Mouse (Mus musculus): ENCODE measurements around the gene Serpina3a. TPM values are rescaled to one million over a fixed set of nuclear protein-coding genes. Genes with fewer than 3 reads are reported as not detected.
A peak's percentile ranks its signal among the peaks of the same experiment; 100 is the strongest.

The Serpina3a gene
- total RNA-seq, 1 experiment from 2014 or later, result not detected

GRCm38 (mm10) chr12:104131041-104131440 is 18.5 kb downstream of the Serpina3a start:
- ATAC-seq (replicated peaks in 1 of 2; ENCODE audit: insufficient read depth in 1 of 2, low FRiP score in 2 of 2, low TSS enrichment in 1 of 2, low read depth in 1 of 2, poor library complexity in 2 of 2, severe bottlenecking in 2 of 2), result peak; percentile 32 to 33; a peak in 1 of 4 replicates

GRCm38 (mm10) chr12:104138216-104138615 is 25.7 kb downstream of the Serpina3a start:
- no peak for ATAC-seq (replicated peaks in 1 of 2; ENCODE audit: insufficient read depth in 1 of 2, low FRiP score in 2 of 2, low TSS enrichment in 1 of 2, low read depth in 1 of 2, poor library complexity in 2 of 2, severe bottlenecking in 2 of 2)

GRCm38 (mm10) chr12:104140543-104141103 is 28.1 kb downstream of the Serpina3a start:
- no peak for ATAC-seq (replicated peaks in 1 of 2; ENCODE audit: insufficient read depth in 1 of 2, low FRiP score in 2 of 2, low TSS enrichment in 1 of 2, low read depth in 1 of 2, poor library complexity in 2 of 2, severe bottlenecking in 2 of 2)

GRCm38 (mm10) chr12:104141506-104141905 is 29.0 kb downstream of the Serpina3a start:
- ATAC-seq (replicated peaks in 1 of 2; ENCODE audit: insufficient read depth in 1 of 2, low FRiP score in 2 of 2, low TSS enrichment in 1 of 2, low read depth in 1 of 2, poor library complexity in 2 of 2, severe bottlenecking in 2 of 2), result no peak

- ATAC-seq (replicated peaks in 1 of 2; ENCODE audit: insufficient read depth in 1 of 2, low FRiP score in 2 of 2, low TSS enrichment in 1 of 2, low read depth in 1 of 2, poor library complexity in 2 of 2, severe bottlenecking in 2 of 2), result peak; percentile 82 to 92
Measured at GRCm38 (mm10) chr12:104142427-104142826, 29.9 kb downstream of the Serpina3a start.

- no peak for ATAC-seq (replicated peaks in 1 of 2; ENCODE audit: insufficient read depth in 1 of 2, low FRiP score in 2 of 2, low TSS enrichment in 1 of 2, low read depth in 1 of 2, poor library complexity in 2 of 2, severe bottlenecking in 2 of 2)
Measured at GRCm38 (mm10) chr12:104143286-104143685, 30.8 kb downstream of the Serpina3a start.

GRCm38 (mm10) chr12:104145571-104145970 is 33.0 kb downstream of the Serpina3a start:
- no peak for ATAC-seq (replicated peaks in 1 of 2; ENCODE audit: insufficient read depth in 1 of 2, low FRiP score in 2 of 2, low TSS enrichment in 1 of 2, low read depth in 1 of 2, poor library complexity in 2 of 2, severe bottlenecking in 2 of 2)

- ATAC-seq (replicated peaks in 1 of 2; ENCODE audit: insufficient read depth in 1 of 2, low FRiP score in 2 of 2, low TSS enrichment in 1 of 2, low read depth in 1 of 2, poor library complexity in 2 of 2, severe bottlenecking in 2 of 2), result no peak
Measured at GRCm38 (mm10) chr12:104151989-104152388, 39.5 kb downstream of the Serpina3a start.

GRCm38 (mm10) chr12:104153041-104153645 is 40.6 kb downstream of the Serpina3a start:
- ATAC-seq (replicated peaks in 1 of 2; ENCODE audit: insufficient read depth in 1 of 2, low FRiP score in 2 of 2, low TSS enrichment in 1 of 2, low read depth in 1 of 2, poor library complexity in 2 of 2, severe bottlenecking in 2 of 2), result no peak

- no peak for ATAC-seq (replicated peaks in 1 of 2; ENCODE audit: insufficient read depth in 1 of 2, low FRiP score in 2 of 2, low TSS enrichment in 1 of 2, low read depth in 1 of 2, poor library complexity in 2 of 2, severe bottlenecking in 2 of 2)
Measured at GRCm38 (mm10) chr12:104153656-104154055, 41.1 kb downstream of the Serpina3a start, which contains the start of gene Serpina3c. Serpina3c (minus strand) TSS chr12:104153870.

Other genes with a start within 250 kb of the Serpina3a start
- gene Serpina1a, start 249.2 kb upstream of the Serpina3a start, total RNA-seq (2017), result not detected in 2 replicates
- not detected in 2 replicates for gene Serpina1c, start 207.8 kb upstream of the Serpina3a start, total RNA-seq (2017)
- not detected in 2 replicates for gene Serpina1e, start 153.7 kb upstream of the Serpina3a start, total RNA-seq (2017)
- gene Serpina11, start 122.8 kb upstream of the Serpina3a start, total RNA-seq (2017), result 1.1 TPM in 1 of 2 replicates, not detected in the other
- not detected in 2 replicates for gene Serpina9, start 99.0 kb upstream of the Serpina3a start, total RNA-seq (2017)
- gene Serpina12, start 68.3 kb upstream of the Serpina3a start, total RNA-seq (2017), result not detected in 2 replicates
- not detected in 2 replicates for gene Serpina5, start 11.6 kb upstream of the Serpina3a start, total RNA-seq (2017)
- not detected in 2 replicates for gene Serpina3b, start 15.3 kb downstream of the Serpina3a start, total RNA-seq (2017)
- not detected in 2 replicates for gene Serpina3c, start 41.1 kb downstream of the Serpina3a start, total RNA-seq (2017)
- 7.3 and 9.6 TPM in 2 replicates for gene Serpina3f, start 101.8 kb downstream of the Serpina3a start, total RNA-seq (2017)
- 197 and 202 TPM in 2 replicates for gene Serpina3g, start 123.5 kb downstream of the Serpina3a start, total RNA-seq (2017)
- 0.10 TPM in 1 of 2 replicates, not detected in the other for gene Serpina3i, start 150.4 kb downstream of the Serpina3a start, total RNA-seq (2017)
- gene Serpina3j, start 201.8 kb downstream of the Serpina3a start, total RNA-seq (2017), result not detected in 2 replicates
- gene Serpina3k, start 225.8 kb downstream of the Serpina3a start, total RNA-seq (2017), result not detected in 2 replicates
- not detected in 2 replicates for gene Serpina3m, start 225.8 kb downstream of the Serpina3a start, total RNA-seq (2017)